Mouse (Mus musculus): ENCODE data around the gene Usp4. TPM values are rescaled to one million over a fixed set of nuclear protein-coding genes. Genes with fewer than 3 reads are reported as not detected.
"Not testable (repeated sequence)": the region's sequence is repeated elsewhere in the genome, so short reads cannot be mapped to it uniquely, and the experiment has no call there.

Gene Usp4
- polyA plus RNA-seq, 1 experiment, result 104 TPM

DNA sequence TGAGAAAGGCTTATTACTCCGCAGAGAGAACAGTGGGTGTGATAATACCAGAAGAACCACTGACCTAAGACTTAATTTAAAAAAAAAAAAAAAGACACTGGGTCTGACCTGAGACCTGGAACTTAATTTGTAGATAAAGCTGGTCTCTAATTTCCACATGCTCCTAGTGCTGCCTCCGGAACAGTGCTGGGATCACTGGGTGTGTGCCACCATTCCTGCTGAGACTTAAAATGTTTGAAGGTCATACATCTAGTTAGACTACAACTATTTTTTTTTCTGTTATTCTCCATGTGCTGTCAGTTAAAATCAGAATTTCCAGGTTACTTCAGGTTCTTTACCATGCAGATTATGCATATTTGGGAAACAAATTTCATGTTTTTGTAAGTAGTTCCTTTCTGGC is 39.5 kb upstream of the Usp4 start:
- H3K4me1 ChIP-seq (ENCODE audit: control insufficient read depth, insufficient read depth, low read length), result peaks cover 5% of the 10 kb centered on the region; the same call in 1 of the 2 replicates
- TF ChIP-seq CTCF (IDR thresholded peaks at IDR 0.05; ENCODE audit: borderline replicate concordance, insufficient read depth, low read depth, low read length), result no peak
- DNase-seq, result no peak
- 5% methylated on average over 2 of the region's 2 CpGs for WGBS
- no peaks in the 10 kb centered on the region for H3K27me3 ChIP-seq (ENCODE audit: control insufficient read depth, insufficient read depth, low read length)
- no peak overlapping the region for H3K27ac ChIP-seq (ENCODE audit: insufficient read depth, low read length)
- H3K4me3 ChIP-seq (replicated peaks; ENCODE audit: insufficient read depth, low read depth, low read length), result peak overlapping the region; percentile 26

DNA sequence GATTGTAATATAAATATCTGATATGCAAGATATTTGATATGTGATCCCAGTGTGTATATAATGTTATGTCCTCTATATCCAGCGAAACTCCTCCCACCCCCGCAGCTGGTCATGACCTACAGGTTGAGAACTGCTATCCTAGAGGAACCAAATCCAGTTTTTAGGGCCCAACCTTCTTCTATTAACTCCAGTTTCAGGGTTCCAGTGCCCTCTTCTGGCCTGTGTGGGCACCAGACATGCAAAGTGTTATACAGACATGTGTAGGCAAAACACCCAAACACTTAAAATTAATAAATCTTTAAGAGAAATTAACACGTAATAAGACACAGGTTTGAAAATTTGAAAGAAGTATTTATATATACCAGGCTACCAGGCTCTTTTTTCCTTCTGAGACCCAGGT is 30.1 kb upstream of the Usp4 start:
- no peak for TF ChIP-seq CTCF (IDR thresholded peaks at IDR 0.05; ENCODE audit: borderline replicate concordance, insufficient read depth, low read depth, low read length)
- no peak for TF ChIP-seq POLR2A (IDR thresholded peaks at IDR 0.05; ENCODE audit: borderline replicate concordance, insufficient read depth, low read length)
- Histone ChIP-seq H3K27ac (ENCODE audit: insufficient read depth, low read length) (no peak overlapping the region), H3K4me3 (replicated peaks; ENCODE audit: insufficient read depth, low read depth, low read length) (no peak overlapping the region), H3K27me3 (ENCODE audit: control insufficient read depth, insufficient read depth, low read length) (no peaks in the 10 kb centered on the region), H3K4me1 (ENCODE audit: control insufficient read depth, insufficient read depth, low read length) (no peaks in the 10 kb centered on the region)
- 95% methylated on average over 3 of the region's 3 CpGs for WGBS
- DNase-seq, result no peak

DNA sequence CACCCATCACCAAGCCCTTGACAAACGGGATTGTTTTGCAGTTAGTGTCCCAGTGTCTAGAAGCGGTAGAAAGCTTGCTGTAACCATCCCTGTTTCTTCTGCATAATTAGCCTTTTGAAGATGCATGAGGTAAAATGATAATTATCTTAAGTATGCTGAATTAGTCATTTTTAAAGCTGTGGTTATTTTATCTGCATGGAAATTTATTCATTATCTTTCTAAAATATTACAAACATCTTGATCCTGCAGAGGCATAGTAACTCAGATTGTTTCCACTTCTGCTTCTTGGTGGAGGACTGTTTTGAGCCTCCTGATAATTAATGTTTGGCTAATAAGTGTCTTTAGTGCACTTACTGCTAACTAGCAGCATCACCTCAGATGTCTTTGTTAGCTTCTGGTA is 29.2 kb upstream of the Usp4 start:
- no peak for TF ChIP-seq POLR2A (IDR thresholded peaks at IDR 0.05; ENCODE audit: borderline replicate concordance, insufficient read depth, low read length)
- TF ChIP-seq CTCF (IDR thresholded peaks at IDR 0.05; ENCODE audit: borderline replicate concordance, insufficient read depth, low read depth, low read length), result no peak
- Histone ChIP-seq H3K27me3 (ENCODE audit: control insufficient read depth, insufficient read depth, low read length) (no peaks in the 10 kb centered on the region), H3K4me1 (ENCODE audit: control insufficient read depth, insufficient read depth, low read length) (no peaks in the 10 kb centered on the region), H3K27ac (ENCODE audit: insufficient read depth, low read length) (no peak overlapping the region), H3K4me3 (replicated peaks; ENCODE audit: insufficient read depth, low read depth, low read length) (no peak overlapping the region)
- DNase-seq, result no peak
- 46% methylated on average over 2 of the region's 2 CpGs for WGBS

DNA sequence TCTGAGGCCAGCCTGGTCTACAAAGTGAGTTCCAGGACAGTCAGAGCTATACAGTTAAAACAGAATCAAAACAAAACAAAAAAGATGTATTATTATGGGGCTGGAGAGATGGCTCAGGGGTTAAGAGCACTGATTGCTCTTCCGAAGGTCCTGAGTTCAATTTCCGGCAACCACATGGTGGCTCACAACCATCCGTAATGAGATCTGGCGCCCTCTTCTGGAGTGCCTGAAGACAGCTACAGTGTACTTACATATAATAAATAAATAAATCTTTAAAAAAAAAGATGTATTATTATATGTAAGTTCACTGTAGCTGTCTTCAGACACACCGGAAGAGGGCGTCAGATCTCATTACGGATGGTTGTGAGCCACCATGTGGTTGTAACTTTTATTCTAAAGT is 25.6 kb upstream of the Usp4 start:
- DNase-seq; H3K4me1 ChIP-seq (ENCODE audit: control insufficient read depth, insufficient read depth, low read length); H3K27me3 ChIP-seq (ENCODE audit: control insufficient read depth, insufficient read depth, low read length); H3K27ac ChIP-seq (ENCODE audit: insufficient read depth, low read length); H3K4me3 ChIP-seq (replicated peaks; ENCODE audit: insufficient read depth, low read depth, low read length): not testable (repeated sequence)
- WGBS, result 92% methylated on average over 7 of the region's 7 CpGs

DNA sequence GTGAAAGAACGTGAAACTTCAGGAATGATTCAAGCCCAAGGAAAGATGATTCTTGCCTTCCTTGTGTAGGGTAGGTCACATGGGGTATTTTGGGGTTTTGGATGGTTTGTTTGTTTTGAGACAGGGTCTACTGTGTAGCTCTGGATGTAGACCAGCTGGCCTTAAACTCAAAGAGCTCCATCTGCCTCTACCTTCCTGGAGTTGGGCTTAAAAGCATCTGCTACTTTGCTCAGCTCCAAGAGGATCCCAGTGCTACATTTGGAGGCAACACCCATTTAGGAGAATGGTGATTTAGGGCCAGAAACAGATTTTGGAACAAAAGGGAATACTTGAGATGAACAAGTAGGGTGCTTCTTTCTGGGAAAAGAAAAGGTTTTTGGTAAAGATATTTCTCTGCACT is 22.9 kb upstream of the Usp4 start:
- WGBS, result 7% methylated on average over 1 of the region's 1 CpGs
- Histone ChIP-seq H3K4me3 (replicated peaks; ENCODE audit: insufficient read depth, low read depth, low read length) (no peak overlapping the region), H3K27me3 (ENCODE audit: control insufficient read depth, insufficient read depth, low read length) (no peaks in the 10 kb centered on the region), H3K4me1 (ENCODE audit: control insufficient read depth, insufficient read depth, low read length) (peaks cover 9% of the 10 kb centered on the region; the same call in 1 of the 2 replicates), H3K27ac (ENCODE audit: insufficient read depth, low read length) (no peak overlapping the region)
- TF ChIP-seq POLR2A (IDR thresholded peaks at IDR 0.05; ENCODE audit: borderline replicate concordance, insufficient read depth, low read length), result no peak
- no peak for TF ChIP-seq CTCF (IDR thresholded peaks at IDR 0.05; ENCODE audit: borderline replicate concordance, insufficient read depth, low read depth, low read length)
- DNase-seq, result peak; percentile 29 to 66

DNA sequence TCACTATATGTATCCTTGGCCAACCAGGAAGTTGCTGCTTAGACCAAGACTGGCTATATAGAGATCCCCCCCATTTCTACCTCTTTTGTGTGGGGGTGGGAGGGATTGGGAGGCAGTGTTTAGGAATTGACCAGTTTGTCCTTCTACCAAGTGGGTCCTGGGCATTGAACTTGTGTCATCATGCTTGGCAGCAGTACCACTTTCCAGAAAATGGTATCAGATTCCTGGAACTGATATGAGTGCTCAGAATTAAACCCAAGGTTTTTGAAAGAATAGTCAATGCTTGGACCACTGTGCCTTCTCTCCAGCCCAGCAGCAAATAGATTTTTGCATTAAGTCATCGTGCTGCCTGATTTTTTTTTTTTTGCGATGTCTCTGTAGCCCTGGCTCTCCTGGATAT is 21.8 kb upstream of the Usp4 start:
- no peak overlapping the region for H3K27ac ChIP-seq (ENCODE audit: insufficient read depth, low read length)
- no peaks in the 10 kb centered on the region for H3K27me3 ChIP-seq (ENCODE audit: control insufficient read depth, insufficient read depth, low read length)
- no peak overlapping the region for H3K4me3 ChIP-seq (replicated peaks; ENCODE audit: insufficient read depth, low read depth, low read length)
- 94% methylated on average over 2 of the region's 2 CpGs for WGBS
- no peak for DNase-seq
- H3K4me1 ChIP-seq (ENCODE audit: control insufficient read depth, insufficient read depth, low read length), result peaks cover 9% of the 10 kb centered on the region; the same call in 1 of the 2 replicates
- no peak for TF ChIP-seq POLR2A (IDR thresholded peaks at IDR 0.05; ENCODE audit: borderline replicate concordance, insufficient read depth, low read length)
- TF ChIP-seq CTCF (IDR thresholded peaks at IDR 0.05; ENCODE audit: borderline replicate concordance, insufficient read depth, low read depth, low read length), result no peak

DNA sequence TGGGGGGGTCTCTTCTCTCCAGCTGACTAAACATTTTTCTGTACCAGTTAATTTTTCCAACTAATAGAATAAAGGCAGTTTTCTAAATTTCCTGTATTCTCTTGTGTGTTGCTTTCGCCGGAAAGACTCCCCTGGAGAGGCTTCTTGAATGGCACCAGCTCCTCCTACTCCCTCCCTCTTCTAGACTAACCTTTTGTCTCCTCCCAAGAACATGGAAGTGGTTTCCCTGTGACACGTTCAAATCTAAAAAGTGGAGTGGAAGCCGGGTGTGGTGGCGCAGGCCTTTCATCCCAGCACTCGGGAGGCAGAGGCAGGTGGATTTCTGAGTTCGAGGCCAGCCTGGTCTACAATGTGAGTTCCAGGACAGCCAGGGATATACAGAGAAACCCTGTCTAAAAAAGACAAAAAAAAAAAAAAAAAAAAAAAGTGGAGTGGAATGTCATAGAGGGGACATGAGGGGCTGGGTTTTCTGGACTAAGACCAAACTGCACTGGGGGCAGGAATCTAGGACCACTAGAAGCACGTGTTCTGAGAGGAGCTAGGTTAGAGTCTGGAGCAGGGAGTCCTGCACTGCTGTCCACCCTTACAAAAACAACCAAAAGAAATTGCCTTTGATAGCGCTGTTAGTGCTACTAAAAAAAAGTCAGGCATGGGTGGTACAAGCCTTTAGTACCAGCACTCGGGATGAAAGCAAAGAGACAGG is 9.7 kb upstream of the Usp4 start:
- DNase-seq, result no peak
- WGBS, result 68% methylated on average over 10 of the region's 10 CpGs
- H3K4me1 ChIP-seq (ENCODE audit: control insufficient read depth, insufficient read depth, low read length), result peaks cover 4% of the 10 kb centered on the region
- H3K27me3 ChIP-seq (ENCODE audit: control insufficient read depth, insufficient read depth, low read length), result no peaks in the 10 kb centered on the region
- TF ChIP-seq POLR2A (IDR thresholded peaks at IDR 0.05; ENCODE audit: borderline replicate concordance, insufficient read depth, low read length) (no peak), CTCF (IDR thresholded peaks at IDR 0.05; ENCODE audit: borderline replicate concordance, insufficient read depth, low read depth, low read length) (no peak)
- H3K4me3 ChIP-seq (replicated peaks; ENCODE audit: insufficient read depth, low read depth, low read length), result no peak overlapping the region
- H3K27ac ChIP-seq (ENCODE audit: insufficient read depth, low read length), result 0 out of 2 replicates have a peak overlapping the region, but pooled peaks have one; percentile 5

DNA sequence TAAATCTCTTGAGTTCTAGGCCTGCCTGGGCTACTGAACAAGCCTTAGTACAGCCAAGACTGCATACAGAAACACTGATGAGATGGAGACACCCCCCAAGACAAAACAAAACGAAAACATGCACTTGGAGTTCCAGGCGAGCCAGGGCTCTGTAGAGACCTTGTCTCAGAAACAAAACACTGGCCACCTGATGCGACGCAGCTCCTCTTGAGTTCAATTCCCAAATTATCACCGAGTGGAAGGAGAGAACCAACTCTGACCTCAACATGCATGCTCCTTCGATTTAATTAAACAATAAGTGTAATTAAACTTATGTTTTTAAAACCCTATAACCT is 9.1 kb upstream of the Usp4 start:
- 30% methylated on average over 6 of the region's 6 CpGs for WGBS
- Histone ChIP-seq H3K27me3 (ENCODE audit: control insufficient read depth, insufficient read depth, low read length) (no peaks in the 10 kb centered on the region), H3K4me1 (ENCODE audit: control insufficient read depth, insufficient read depth, low read length) (peaks cover 4% of the 10 kb centered on the region), H3K27ac (ENCODE audit: insufficient read depth, low read length) (0 out of 2 replicates have a peak overlapping the region, but pooled peaks have one; percentile 5), H3K4me3 (replicated peaks; ENCODE audit: insufficient read depth, low read depth, low read length) (no peak overlapping the region)
- TF ChIP-seq CTCF (IDR thresholded peaks at IDR 0.05; ENCODE audit: borderline replicate concordance, insufficient read depth, low read depth, low read length), result no peak
- no peak for TF ChIP-seq POLR2A (IDR thresholded peaks at IDR 0.05; ENCODE audit: borderline replicate concordance, insufficient read depth, low read length)
- no peak for DNase-seq
